Mouse (Mus musculus) midbrain, embryonic 15.5 days (tissue): Measurements from ENCODE around the gene Zfp800. TPM values are rescaled to one million over a fixed set of nuclear protein-coding genes. Genes with fewer than 3 reads are reported as not detected.

ENCODE experiments used
- ATAC-seq: fragments of 200-750 bp; cut with Nextera tagmentation; replicated peaks from 2 replicates; pipeline ENCODE4 v1.8.0; 2017; ENCODE audit warnings: moderate TSS enrichment
- H3K27ac ChIP-seq: fragments of 300-500 bp; sonication (generic); 2 replicates; pipeline ENCODE4 v1.5.1; 2015; ENCODE audit warnings: mild to moderate bottlenecking, inconsistent platforms
- H3K27me3 ChIP-seq: fragments of 300-500 bp; sonication (generic); replicated peaks from 2 replicates; pipeline ENCODE4 v1.6.1; 2015; ENCODE audit warnings: inconsistent platforms
- H3K36me3 ChIP-seq: fragments of 300-500 bp; sonication (generic); replicated peaks from 2 replicates; pipeline ENCODE4 v1.6.1; 2015; ENCODE audit warnings: inconsistent platforms
- H3K4me1 ChIP-seq: fragments of 300-500 bp; sonication (generic); 2 replicates; pipeline ENCODE4 v1.6.1; 2015; ENCODE audit warnings: inconsistent platforms
- H3K4me2 ChIP-seq: fragments of 300-500 bp; sonication (generic); 2 replicates; pipeline ENCODE4 v1.6.1; 2015; ENCODE audit warnings: inconsistent platforms, mild to moderate bottlenecking, moderate library complexity
- H3K4me3 ChIP-seq: fragments of 300-500 bp; sonication (generic); 2 replicates; pipeline ENCODE4 v1.5.1; 2015; ENCODE audit warnings: mild to moderate bottlenecking, inconsistent platforms
- H3K9ac ChIP-seq: fragments of 300-500 bp; sonication (generic); 2 replicates; pipeline ENCODE4 v1.6.1; 2015; ENCODE audit warnings: mild to moderate bottlenecking, inconsistent platforms
- H3K9me3 ChIP-seq: fragments of 300-500 bp; sonication (generic); 2 replicates; pipeline ENCODE4 v1.6.1; 2016; ENCODE audit warnings: inconsistent platforms
- WGBS: fragments of 180-500 bp; shearing (Covaris S2); methylation state at CpG from one replicate; pipeline ENCODE4 v1.1.7; 2015; ENCODE audit warnings: mixed read lengths; 5-methylcytosine and 5-hydroxymethylcytosine counted together
- polyA plus RNA-seq: library from polyadenylated mRNA; unstranded; fragments of >200 nt; fragmentation: Nextera tagmentation; extraction: Ambion mirVana; gene quantifications from 2 replicates; pipeline ENCODE4 v1.2.1, GENCODE M21; 2015

The Zfp800 gene
- 22.2 and 22.4 TPM in 2 replicates for polyA plus RNA-seq

DNA sequence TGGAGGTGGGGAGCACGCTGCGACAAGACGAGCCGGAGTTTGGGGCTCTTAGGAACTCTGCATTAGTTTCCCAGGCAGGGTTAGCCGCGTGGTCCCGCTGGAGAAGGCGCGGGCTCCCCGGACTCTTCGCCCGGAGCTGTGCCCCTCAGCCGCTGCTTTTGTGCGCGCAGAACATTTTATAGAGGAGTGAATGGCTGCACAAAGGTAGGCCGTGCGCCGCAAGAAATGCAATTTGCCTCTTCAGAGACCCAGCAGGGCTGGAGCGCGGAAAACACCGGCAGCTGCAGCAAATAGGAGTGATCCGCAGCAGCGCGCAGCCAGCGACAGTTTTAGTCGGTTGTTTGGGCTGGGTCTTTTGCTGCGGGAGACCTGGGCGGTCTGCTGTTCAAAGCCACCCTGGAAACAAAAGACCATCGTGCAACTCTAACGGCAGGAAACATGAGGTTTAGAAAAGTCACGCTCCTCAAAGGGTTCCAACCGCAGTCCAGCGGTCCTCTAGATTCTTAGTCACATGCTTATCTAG, at the start of gene Zfp800:
Gene Zfp800, minus strand, starts transcription at position 325 of the 523 bp plus-strand sequence.
- ATAC-seq: peak; percentile 75
- Histone ChIP-seq H3K4me3 (peak within 1 kb of the TSS; percentile 54), H3K4me1 (peaks cover 19% of the 10 kb centered on the region), H3K9ac (peak within 1 kb of the TSS; percentile 50), H3K27me3 (no peaks in the 10 kb centered on the region), H3K9me3 (no peaks in the 10 kb centered on the region), H3K4me2 (peak within 1 kb of the TSS; percentile 95), H3K36me3 (no peaks in the 10 kb centered on the region), H3K27ac (peak within 1 kb of the TSS; percentile 66)
- WGBS: under 1% methylated on average over 33 of the region's 33 CpGs

DNA sequence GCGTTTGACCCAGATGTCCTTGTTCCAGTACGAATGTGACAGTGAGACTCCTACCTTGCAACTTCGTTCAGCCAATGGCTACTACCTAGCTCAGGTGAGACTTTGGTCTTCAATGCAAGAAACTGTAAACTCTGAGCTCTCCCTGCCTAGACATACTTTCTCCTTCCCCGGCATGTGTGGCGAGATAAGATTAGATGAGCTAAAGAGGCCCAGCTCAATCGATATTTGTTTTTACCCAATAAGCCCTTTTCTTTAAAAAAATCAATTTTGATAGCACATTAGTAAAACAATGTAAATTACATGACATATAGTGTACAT, 33.7 kb upstream of the Zfp800 start:
- Histone ChIP-seq H3K9ac (no peak overlapping the region), H3K36me3 (no peaks in the 10 kb centered on the region; the same call in 1 of the 2 replicates), H3K9me3 (no peaks in the 10 kb centered on the region), H3K4me2 (no peak overlapping the region), H3K27me3 (no peaks in the 10 kb centered on the region), H3K4me1 (no peaks in the 10 kb centered on the region), H3K4me3 (no peak overlapping the region), H3K27ac (no peak overlapping the region)
- no peak for ATAC-seq
- WGBS: 79% methylated on average over 6 of the region's 6 CpGs

DNA sequence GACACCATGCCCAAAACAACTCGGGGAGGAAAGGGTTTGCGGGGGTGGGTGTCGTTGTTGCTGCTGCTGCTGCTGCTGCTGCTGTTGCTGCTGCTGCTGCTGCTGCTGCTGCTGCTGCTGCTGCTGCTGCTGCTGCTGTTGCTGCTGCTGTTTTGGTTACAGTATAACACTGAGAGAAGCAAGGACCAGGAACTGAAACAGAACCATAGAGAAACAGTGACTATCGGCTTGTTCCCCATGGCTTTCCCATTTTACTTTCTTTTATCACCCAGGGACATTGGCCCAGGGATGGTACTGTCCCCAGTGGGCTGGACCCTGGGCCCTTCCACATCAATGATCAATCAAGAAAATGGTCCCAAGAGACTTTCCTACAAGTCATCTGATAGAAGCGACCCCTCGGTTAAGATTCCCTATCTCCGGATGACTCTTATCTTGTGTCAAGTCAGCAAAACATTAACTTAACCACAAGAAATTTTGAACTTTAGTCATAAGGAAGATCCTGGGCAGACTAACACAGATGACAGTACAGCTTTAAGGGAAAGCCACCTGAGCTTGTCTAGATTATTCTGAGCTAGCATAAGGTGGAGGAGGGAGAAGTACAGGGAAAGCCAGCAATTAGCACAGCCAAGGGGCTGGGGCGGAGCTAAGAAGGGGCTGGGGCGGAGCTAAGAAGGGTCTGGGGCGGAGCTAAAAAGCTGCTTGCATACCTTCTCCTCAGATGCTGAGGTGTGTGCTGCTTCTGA, 33.2 kb upstream of the Zfp800 start:
- no peak for ATAC-seq
- Histone ChIP-seq H3K9ac (no peak overlapping the region), H3K27me3 (no peaks in the 10 kb centered on the region), H3K36me3 (no peaks in the 10 kb centered on the region; the same call in 1 of the 2 replicates), H3K4me1 (peaks cover under 1% of the 10 kb centered on the region; the same call in 1 of the 2 replicates), H3K4me3 (no peak overlapping the region), H3K27ac (no peak overlapping the region), H3K4me2 (no peak overlapping the region), H3K9me3 (no peaks in the 10 kb centered on the region)
- 77% methylated on average over 10 of the region's 10 CpGs for WGBS

DNA sequence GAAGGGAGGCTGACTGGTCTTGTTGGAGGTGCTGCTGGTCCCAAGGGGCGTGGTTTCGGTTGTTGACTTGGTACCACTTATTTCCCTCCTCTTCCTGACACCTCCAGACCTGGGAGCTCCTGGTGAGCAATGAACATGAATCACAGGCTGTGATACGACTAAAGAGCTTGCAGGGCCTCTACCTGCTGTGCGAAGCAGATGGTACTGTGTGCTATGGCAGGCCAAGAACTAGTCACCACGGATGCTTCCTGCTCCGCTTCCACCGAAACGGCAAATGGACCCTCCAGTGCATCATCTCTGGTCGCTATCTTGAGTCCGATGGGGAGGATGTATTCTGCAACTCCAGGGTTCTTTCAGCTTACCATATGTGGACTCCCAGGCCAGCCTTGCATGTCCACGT, 32.1 kb upstream of the Zfp800 start:
- no peaks in the 10 kb centered on the region for H3K27me3 ChIP-seq
- no peak overlapping the region for H3K4me2 ChIP-seq
- no peak overlapping the region for H3K4me3 ChIP-seq
- no peak for ATAC-seq
- H3K9ac ChIP-seq: no peak overlapping the region
- no peaks in the 10 kb centered on the region for H3K9me3 ChIP-seq
- peaks cover 12% of the 10 kb centered on the region for H3K4me1 ChIP-seq
- no peak overlapping the region for H3K27ac ChIP-seq
- WGBS: 94% methylated on average over 11 of the region's 11 CpGs
- no peaks in the 10 kb centered on the region; the same call in 1 of the 2 replicates for H3K36me3 ChIP-seq

DNA sequence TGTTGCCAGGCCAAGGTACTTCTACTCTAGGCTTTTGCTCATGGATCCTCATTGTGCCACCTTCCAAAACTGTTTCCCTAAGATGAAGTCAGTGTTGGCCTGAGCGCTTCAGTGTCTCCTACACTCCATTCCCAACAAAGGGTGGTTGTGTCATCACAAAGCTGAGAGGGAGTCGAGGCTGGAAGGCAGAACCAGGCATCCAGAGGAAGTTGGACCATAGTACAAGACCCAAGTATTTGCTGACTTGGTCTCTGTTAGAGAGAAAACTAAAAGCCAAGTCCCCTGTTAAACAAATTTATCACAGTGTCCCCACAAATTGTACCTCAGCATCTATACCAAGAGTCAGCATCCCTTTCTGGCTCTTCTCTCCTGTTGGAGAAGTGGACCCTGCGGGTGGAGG, 30.5 kb upstream of the Zfp800 start, which contains the start of gene Gcc1:
Gene Gcc1, minus strand, starts transcription at position 101 of the 400 bp plus-strand sequence.
- Histone ChIP-seq H3K4me1 (peaks cover 20% of the 10 kb centered on the region), H3K9me3 (no peaks in the 10 kb centered on the region), H3K4me2 (no peak within 1 kb of the TSS), H3K27ac (no peak within 1 kb of the TSS), H3K27me3 (no peaks in the 10 kb centered on the region), H3K4me3 (no peak within 1 kb of the TSS), H3K9ac (no peak within 1 kb of the TSS), H3K36me3 (no peaks in the 10 kb centered on the region; the same call in 1 of the 2 replicates)
- WGBS: 92% methylated on average over 3 of the region's 3 CpGs
- no peak for ATAC-seq

DNA sequence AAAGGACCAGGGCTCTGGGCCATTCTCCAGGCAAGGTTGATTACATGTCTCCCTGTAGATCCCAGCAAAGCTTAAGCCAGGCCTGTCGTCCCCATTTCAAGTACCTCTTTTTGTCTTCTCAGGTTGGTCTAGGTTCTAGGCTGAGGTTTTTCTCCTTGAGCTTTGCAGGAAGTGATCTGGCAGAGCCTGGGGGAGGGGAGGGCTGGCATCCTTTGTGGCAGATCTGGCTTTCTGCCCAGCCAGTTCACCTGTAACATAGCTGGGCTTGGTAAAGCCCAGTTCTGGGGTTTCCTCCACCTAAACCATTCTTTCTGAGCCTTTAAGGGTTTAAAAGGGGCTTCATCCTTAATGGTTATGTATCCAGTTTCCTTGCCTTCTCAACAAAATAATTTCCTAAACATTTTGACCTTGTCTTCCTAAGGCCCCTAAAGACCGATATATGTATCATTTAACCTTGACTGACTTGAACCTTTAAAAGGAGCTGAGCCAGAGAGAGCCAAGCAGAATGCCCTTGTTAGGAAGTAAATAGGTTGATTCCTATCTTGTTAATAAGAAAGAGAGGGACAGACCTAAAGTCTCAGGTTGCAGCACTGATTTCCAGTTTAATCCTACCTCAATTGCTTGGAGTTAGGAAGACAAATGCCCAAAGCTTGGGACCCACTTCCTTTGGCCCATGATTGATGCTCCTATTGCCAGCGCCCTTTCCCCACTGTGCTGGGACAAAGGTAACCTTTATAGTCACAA, 29.5 kb upstream of the Zfp800 start, which contains the start of gene Fscn3:
Gene Fscn3, plus strand, starts transcription at position 694 of the 744 bp plus-strand sequence.
- WGBS: 83% methylated on average over 3 of the region's 3 CpGs
- H3K4me3 ChIP-seq: no peak within 1 kb of the TSS
- no peaks in the 10 kb centered on the region for H3K27me3 ChIP-seq
- no peak for ATAC-seq
- no peak within 1 kb of the TSS for H3K27ac ChIP-seq
- peaks cover 23% of the 10 kb centered on the region for H3K4me1 ChIP-seq
- H3K9me3 ChIP-seq: no peaks in the 10 kb centered on the region
- H3K4me2 ChIP-seq: no peak within 1 kb of the TSS
- no peaks in the 10 kb centered on the region; the same call in 1 of the 2 replicates for H3K36me3 ChIP-seq
- no peak within 1 kb of the TSS for H3K9ac ChIP-seq

DNA sequence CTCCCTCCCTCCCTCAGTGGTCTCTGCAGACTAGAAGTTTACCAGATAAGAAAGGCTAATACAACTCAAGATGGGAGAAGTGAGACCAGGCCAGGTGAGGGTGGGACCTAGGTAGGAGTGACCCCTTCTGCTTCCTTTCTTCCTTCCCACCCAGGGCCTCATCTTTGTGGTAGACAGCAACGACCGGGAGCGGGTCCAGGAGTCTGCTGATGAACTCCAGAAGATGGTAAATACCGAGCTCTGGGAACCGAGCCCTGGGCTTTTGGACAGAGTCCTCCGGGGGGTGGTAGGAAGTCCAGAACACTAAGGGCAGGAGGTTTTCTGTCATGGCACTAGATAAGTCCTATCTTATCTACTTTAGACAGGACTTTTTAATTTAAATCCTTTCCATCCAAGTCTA, 27.2 kb upstream of the Zfp800 start:
- Histone ChIP-seq H3K4me1 (peaks cover 40% of the 10 kb centered on the region), H3K9ac (no peak overlapping the region), H3K36me3 (no peaks in the 10 kb centered on the region; the same call in 1 of the 2 replicates), H3K4me2 (peak overlapping the region; percentile 71), H3K9me3 (no peaks in the 10 kb centered on the region), H3K27ac (no peak overlapping the region), H3K27me3 (no peaks in the 10 kb centered on the region), H3K4me3 (peak overlapping the region; percentile 97; the same call in 1 of the 2 replicates)
- no peak for ATAC-seq
- 95% methylated on average over 6 of the region's 6 CpGs for WGBS

DNA sequence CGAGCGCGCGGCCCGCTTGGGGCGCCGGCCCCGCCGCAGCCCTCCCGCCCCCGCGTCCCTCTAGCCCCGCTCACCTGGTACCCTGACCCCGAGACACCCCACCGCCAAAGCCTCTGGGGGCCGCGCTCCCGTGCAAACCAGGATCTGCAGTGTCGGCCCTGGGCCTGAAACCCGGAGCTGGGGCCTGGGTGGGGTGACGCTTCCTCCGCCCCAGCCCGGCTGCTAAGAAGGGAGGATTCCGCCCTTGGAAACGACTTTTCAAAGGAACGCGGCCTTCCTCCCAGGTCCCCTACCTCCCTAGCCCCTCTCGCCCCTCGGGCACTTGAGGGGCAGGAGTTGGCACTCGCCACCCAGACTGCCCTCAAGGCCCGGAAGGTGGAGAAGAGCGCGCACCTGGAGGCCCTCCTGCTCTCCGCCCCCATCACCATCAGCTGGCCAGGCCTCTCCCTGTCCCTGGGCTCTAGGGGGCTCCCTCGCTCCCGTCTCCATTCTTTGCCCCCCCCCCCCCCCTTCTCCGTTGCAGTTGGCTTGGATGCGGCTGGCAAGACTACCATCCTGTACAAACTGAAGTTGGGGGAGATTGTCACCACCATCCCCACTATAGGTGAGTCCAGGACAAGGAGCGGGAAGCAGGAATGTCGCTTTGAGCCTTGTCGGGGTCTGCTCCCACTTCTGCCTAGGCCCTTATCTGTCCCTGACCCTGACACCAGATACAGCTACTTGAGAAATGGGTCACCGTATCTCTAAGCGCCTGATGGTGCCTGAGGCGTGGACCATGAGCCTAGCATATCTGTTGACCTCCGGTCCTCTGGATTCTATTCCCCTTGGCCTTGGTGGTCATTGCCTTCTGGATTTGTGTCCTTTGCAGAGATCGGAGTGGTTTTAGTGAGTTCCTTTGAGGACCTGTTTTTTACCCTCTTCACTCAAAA, 26.2 kb upstream of the Zfp800 start:
- no peaks in the 10 kb centered on the region for H3K27me3 ChIP-seq
- H3K36me3 ChIP-seq: no peaks in the 10 kb centered on the region; the same call in 1 of the 2 replicates
- peak overlapping the region; percentile 83 for H3K27ac ChIP-seq
- peak overlapping the region; percentile 97 for H3K4me3 ChIP-seq
- 10% methylated on average over 46 of the region's 46 CpGs for WGBS
- H3K9ac ChIP-seq: peak overlapping the region; percentile 99
- no peaks in the 10 kb centered on the region for H3K9me3 ChIP-seq
- ATAC-seq: peak; percentile 53
- H3K4me2 ChIP-seq: peak overlapping the region; percentile 71
- H3K4me1 ChIP-seq: peaks cover 48% of the 10 kb centered on the region

DNA sequence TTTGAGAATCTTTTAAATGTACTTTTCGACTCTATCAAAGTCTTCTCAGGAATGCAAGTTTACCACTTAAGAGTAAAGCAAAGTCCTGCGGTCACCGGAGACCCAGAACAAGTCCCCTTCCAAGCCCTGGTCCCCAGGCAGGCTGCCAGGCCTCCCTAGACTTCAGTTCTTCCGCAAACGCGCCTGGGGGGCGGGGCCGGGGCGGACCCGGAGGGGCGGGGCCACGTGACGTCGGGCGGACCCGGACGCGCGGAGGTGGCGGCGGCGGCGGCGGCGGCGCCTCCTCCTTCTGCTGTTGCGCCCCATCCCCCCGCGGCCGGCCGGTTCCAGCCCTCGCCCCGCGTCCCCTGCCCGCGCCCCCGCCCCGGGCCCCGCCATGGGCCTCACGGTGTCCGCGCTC, 25.5 kb upstream of the Zfp800 start, which contains the start of gene Arf5:
Gene Arf5, plus strand, starts transcription at position 248 of the 400 bp plus-strand sequence.
- peak within 1 kb of the TSS; percentile 83 for H3K27ac ChIP-seq
- H3K4me3 ChIP-seq: peak within 1 kb of the TSS; percentile 97
- peak within 1 kb of the TSS; percentile 99 for H3K9ac ChIP-seq
- H3K27me3 ChIP-seq: no peaks in the 10 kb centered on the region
- WGBS: under 1% methylated on average over 39 of the region's 42 CpGs
- peaks cover 48% of the 10 kb centered on the region for H3K4me1 ChIP-seq
- H3K9me3 ChIP-seq: no peaks in the 10 kb centered on the region
- H3K4me2 ChIP-seq: peak within 1 kb of the TSS; percentile 91
- peaks cover 4% of the 10 kb centered on the region; the same call in 1 of the 2 replicates for H3K36me3 ChIP-seq
- ATAC-seq: peak; percentile 78

DNA sequence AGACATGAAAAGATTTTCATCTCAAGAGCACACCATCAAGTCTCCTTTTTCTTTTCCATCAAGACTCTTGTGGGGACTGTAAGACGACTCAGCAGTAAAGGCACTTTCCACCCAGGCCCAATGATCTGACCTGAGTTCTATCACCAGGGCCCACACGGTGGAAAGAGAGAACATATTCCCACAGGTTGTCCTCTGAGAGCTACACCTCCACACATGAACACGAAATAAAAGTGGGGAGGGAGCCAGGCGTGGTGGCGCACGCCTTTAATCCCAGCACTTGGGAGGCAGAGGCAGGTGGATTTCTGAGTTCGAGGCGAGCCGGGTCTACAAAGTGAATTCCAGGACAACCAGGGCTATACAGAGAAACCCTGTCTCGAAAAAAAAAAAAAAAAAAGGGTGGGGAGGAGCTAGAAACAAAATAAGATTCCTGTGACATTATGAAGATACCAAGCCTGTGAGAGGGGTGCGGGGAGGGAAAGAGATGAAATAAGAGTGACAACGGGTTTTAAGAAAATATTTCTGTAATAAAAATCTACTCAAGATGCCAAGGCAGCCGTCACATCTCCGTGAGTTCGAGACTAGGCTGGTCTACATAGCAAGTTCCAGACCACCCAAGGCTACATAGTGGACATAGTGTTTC, 25.0 kb upstream of the Zfp800 start:
- peak; percentile 0; the same call in 1 of the 2 replicates for ATAC-seq
- peak overlapping the region; percentile 97 for H3K4me3 ChIP-seq
- peak overlapping the region; percentile 83; the same call in 1 of the 2 replicates for H3K27ac ChIP-seq
- 76% methylated on average over 15 of the region's 15 CpGs for WGBS
- peaks cover 9% of the 10 kb centered on the region for H3K36me3 ChIP-seq
- peaks cover 50% of the 10 kb centered on the region for H3K4me1 ChIP-seq
- no peaks in the 10 kb centered on the region for H3K9me3 ChIP-seq
- H3K9ac ChIP-seq: no peak overlapping the region
- peak overlapping the region; percentile 91 for H3K4me2 ChIP-seq
- H3K27me3 ChIP-seq: no peaks in the 10 kb centered on the region

DNA sequence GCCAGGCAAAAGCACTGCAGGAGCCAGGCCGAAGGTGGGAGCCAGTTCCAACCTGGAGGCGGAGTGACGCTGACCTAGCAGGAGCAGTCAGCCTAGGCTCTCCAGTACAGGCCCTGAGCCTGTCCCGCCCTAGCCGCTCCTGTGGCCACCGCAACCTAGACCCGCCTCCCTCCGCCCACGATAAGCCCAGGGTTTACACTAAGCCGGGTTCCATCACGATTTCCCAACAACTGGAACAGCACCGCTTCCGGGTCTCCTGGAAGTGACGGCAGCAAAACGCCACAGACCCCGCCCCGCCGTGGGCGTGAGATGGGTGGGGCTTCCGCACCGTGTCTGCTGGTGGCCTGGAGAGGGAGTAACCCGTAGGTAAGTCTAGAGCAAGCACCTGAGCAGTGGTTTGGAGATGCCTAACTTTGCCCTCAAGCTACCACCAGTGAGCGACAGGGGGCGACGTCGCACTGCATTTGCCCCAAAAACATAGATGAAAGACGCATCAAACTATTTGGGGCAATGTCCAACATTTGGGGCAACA, 23.7 kb upstream of the Zfp800 start:
- 0% methylated on average over 27 of the region's 27 CpGs for WGBS
- peak overlapping the region; percentile 67 for H3K4me3 ChIP-seq
- no peaks in the 10 kb centered on the region for H3K9me3 ChIP-seq
- H3K36me3 ChIP-seq: peaks cover 21% of the 10 kb centered on the region
- H3K4me1 ChIP-seq: peaks cover 50% of the 10 kb centered on the region
- peak overlapping the region; percentile 91 for H3K4me2 ChIP-seq
- H3K27ac ChIP-seq: peak overlapping the region; percentile 31; the same call in 1 of the 2 replicates
- peak; percentile 88 for ATAC-seq
- no peaks in the 10 kb centered on the region for H3K27me3 ChIP-seq
- H3K9ac ChIP-seq: peak overlapping the region; percentile 65
